Mouse (Mus musculus) brain, embryonic 18.5 days (tissue): ENCODE results near the gene Kctd11.

Source experiments
- DNase-seq: peaks from one replicate; pipeline ENCODE4 v3.0.0-alpha.2; 2012; ENCODE audit warnings: low read depth, low spot score

Gene Kctd11

DNA sequence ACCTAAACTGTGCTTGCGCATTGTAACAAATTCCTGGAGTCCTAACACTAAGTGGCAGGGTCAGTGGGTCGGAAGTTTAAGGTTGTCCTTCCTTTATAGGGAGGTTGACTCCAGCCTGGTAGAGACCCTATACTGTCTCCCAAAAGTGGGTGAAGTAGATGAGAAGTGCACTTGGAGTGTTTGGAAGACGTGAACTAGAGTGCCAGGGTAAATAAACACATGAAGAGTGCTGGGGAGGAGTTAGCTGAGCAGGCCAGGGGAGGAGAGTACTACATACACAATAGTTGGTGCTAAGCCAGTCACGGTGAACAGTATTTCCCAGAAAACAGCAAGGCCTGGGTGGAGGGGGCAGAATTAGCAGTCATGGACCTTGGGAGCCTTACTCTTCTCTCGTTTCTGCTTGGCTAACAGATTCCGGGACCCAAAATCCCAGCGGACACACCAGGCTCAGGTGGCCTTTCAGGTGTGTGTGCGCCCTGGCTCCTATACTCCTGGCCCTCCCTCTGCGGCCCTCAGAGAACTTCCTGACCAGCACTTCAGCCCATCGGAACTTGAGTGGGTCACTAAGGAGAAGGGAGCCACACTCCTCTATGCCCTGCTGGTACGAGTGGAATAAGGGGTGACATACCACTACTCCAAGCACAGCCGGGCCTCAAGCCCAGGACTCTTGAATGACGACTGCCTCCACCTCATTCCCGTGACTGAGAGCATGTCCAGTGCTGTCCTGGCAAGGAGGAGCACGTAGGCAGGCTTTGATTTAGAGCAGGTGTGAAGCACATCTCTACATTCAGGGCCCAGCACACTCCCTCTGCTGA, 31.7 kb upstream of the Kctd11 start:
- no peak for DNase-seq

DNA sequence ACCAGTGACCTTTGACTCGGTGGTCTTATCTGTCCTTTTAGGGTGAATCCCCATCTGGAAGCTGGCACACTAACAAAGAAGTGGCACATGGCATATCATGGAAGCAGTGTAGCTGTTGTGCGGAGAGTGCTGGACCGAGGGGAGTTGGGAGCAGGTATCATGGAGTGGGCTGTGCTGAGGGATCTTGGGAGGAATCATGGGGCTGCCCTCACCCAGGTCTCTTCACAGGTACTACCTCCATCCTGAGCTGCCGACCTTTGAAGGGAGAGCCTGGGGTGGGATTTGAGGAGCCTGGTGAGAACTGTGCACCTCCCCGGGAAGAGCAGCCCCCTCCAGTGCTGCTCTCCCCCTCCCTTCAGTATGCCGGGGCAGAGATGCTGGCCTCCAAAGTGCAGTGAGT, 30.5 kb upstream of the Kctd11 start:
- no peak for DNase-seq

DNA sequence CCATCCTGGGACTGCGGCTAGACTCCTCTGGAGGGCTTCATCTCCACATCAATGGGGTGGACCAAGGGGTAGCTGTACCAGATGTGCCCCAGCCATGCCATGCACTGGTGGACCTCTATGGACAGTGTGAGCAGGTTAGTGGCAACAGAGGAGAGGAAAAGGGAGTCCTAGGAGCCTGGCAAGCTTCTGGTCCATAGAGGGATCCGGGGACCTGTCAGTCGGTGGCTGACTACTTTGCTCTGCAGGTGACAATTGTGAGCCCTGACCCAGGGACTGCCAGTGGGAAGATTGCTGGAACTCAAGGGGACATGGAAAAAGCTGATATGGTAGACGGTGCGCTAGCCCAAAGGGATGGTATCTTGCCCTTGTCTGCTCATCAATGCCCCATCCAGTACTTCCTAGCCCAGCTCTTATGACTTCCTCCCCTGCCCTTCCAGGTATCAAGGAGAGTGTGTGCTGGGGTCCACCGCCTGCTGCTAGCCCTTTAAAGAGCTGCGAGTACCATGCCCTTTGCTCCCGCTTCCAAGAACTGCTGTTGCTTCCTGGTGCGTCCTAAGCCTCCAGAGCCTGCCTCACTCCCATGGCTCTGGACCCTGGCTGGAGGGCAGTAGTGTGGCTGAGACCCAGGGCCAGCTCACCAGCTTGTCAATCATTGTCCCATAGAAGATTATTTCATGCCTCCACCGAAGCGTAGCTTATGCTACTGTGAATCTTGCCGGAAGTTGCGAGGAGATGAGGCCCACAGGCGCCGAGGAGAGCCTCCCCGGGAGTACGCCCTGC, 29.8 kb upstream of the Kctd11 start:
- DNase-seq, result no peak

DNA sequence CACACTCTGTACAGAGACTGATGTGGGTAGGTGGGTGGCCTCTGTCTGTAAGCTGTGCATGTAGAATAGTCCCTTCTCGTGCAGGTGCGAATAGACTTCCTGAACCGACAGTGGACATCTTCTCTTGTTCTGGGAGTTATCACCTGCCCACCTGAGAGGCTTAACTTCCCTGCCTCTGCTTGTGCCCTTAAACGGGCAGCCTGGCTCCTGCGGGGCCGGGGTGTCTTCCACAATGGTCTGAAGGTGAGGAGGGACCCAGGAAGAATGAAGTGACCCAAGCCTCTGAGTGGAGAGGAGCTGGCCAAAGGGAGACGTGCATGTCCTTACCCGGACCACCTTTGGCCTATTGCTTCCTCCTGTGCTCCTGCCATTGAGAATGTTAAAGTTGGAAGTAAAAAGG, 29.0 kb upstream of the Kctd11 start:
- DNase-seq, result no peak

DNA sequence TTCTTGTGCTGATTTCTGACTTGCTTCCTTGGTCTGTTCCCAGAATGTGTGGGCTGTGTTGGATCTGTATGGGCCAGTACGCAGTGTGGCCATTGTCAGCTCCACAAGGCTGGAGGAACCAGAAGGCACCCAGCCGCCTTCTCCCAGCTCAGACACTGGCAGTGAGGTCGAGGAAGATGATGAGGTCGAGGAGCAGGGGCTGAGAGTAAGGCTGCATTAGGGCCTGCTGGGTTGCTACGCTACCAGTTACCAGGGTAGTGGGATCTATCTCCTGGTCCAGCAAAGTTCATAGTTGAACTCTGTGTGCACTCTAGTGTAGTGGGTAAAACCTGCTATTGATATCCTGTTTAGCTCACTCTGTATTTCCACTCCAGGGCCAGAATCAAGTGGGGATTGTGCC, 28.0 kb upstream of the Kctd11 start:
- no peak for DNase-seq

DNA sequence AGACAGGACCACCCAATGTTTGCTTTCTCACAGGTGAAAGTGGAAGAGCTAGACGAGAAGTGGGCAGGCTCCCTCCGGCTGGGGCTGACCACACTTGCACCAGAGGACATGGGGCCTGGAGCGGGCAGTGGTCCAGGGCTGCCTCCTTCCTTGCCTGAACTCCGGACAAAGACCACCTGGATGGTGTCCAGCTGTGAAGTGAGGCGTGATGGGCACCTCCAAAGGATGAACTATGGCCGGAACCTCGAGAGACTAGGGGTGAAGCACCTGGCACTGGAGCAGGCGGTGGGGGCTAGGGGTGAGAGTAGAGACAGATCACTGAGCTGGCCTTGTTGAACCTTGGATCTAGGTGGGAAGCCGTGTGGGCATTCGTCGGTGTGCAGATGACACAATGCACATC, 27.4 kb upstream of the Kctd11 start:
- no peak for DNase-seq

DNA sequence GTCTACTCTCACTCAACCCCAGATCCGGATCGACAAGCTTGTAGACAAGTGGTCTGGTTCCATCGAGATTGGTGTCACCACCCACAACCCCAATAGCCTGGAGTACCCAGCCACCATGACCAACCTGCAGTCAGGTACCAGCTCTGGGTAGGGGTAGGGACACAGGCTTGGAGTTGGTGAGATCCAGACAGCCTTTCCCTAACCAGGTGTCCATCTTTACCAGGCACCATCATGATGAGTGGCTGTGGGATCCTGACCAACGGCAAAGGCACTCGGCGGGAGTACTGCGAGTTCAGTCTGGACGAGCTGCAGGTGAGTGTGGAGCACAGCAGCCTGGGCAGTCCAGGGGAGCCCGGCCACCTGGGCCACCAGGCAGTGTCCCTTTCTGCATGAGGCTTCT, 23.1 kb upstream of the Kctd11 start:
- DNase-seq, result no peak

DNA sequence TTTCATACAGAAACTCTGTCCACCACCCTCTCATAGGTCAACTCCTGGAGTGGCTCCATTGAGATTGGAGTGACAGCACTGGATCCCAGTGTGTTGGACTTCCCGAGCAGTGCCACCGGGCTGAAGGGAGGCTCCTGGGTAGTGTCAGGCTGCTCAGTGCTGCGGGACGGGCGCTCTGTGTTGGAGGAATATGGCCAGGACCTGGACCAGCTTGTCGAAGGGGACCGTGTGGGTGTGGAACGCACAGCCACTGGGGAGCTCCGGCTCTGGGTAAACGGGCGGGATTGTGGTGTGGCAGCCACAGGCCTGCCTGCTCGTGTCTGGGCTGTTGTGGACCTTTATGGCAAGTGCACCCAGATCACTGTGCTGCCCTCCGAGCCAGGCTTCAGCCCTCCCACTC, 21.8 kb upstream of the Kctd11 start:
- DNase-seq, result no peak

DNA sequence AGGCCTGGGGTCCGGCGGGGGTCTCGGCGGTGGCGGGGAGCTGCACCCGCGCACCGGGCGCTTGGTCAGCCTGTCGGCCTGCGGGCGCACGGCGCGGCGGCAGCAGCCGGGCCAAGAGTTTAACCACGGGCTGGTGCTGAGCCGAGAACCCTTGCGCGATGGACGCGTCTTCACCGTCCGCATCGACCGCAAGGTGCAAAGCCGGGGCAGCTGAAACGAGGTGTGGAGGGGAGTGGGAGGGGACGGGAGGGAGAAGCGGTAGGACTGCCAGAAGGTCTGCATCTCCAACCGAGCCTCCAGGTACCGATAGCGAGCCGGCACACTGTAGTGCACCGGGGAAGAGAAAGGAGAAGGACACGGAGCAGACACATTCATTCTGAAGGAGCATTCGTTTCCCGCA, 20.8 kb upstream of the Kctd11 start:
- DNase-seq, result no peak

DNA sequence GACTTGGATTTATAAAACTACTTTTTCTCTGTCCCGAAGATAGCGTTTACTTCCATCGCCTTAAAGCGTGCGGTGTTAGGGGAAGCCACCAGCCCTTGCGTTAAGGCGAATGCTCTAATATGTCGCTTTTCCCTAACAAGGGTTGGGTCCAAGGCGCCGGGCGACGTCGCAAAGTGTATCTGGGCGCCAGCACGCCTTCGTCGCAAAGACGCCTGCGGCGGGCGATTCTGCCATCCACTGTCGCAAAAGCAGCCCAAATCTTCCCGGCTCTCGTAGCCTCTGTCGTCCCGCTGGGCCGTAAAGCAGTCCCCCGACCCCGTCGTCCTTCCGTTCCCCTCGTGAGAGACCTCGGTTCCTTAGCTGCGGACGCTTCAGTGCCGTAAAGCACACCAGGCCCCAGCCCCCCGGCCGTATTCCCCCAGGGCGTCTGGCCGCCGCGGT, 20.2 kb upstream of the Kctd11 start:
- DNase-seq, result peak; percentile 97

DNA sequence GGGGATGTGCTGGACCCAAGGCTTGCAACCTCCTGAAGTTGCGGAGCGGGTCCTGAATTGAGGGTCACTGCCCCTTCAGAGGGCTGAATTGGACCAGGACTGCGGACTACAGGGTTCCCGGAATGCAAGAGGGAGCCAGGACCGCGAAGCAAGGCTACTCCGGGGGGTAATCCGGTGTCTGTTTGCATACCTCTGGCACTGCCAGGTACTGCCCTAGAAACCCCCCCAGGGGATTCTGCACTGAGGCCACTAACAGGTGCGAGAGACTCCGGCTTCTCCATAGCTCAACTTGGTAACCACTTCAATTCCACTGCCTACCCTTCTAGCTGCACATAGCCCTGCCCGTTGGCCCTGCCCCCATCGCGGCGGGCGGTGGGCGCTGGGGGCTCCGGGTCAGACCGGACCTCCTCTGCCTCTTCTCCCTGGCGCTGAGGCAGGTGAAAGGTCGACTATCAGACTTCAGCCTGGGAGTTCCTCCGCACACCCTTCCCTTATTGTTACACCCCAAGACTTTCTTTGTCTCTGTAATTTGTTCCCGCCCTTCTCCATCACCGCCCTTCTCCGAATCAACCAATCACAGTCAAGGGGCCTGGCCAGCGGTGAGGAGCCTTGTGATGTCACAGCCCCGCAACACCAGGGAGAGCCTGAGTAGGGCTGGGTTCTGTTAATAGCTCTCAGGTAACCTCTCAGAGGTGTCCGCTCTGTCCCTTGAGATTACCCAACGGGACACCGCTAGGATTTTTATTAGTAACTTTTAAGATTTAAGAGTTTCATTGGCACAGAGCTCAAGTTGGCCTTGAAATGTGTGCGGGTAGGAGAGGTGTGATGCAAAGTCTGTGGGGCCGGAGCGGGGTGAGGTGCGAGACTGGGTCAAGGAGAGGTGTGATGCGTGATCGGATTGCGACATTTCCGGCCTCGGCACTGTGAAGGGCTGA, 19.5 kb upstream of the Kctd11 start, which contains the start of the genes 2810408A11Rik and Neurl4:
Gene 2810408A11Rik (minus strand): TSS at position 517 of the 935 bp plus-strand sequence.
Gene Neurl4 (plus strand): TSS at position 602 of the 935 bp plus-strand sequence.
- peak; percentile 92 for DNase-seq

DNA sequence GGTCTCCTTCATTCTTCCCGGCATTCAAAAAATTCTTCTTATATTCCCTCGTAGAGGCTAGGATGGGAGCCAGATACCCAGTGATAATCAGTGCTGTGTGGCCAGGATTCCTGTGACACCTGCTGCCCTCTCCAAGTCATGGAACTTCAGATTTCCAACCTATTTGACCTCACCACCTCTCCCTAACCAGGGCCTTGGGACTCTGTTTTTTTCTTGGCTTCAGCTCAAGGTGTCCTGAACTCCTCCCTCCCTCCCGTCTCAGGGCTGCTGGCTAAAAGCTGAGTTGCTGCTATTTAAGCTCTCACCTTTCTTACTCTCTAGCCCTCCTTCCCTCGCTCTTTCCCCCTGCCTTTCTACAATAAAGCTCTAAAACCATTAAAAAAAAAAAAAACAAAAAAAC, 18.7 kb upstream of the Kctd11 start:
- DNase-seq, result no peak

DNA sequence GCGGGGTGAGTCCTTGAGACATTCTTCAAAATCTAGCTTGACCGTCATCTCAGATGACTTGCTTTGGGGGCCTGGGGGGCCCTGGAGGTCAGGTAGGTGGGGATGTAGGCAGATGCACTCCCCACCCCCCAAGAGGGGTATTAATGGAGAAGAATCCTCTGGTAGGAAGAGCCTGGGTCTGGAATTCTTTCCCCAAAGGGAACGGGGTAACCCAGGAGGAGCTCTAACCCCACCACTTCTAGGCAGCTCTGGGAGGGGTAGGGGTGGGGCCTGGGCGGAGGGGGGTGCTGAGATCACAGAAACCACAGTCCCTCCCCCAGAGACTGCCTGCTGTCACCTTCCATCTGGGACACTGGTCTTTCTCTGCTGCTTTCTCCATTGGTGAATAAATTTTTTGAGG, 14.1 kb upstream of the Kctd11 start, which contains the start of gene Acap1:
Gene Acap1 (minus strand): TSS at position 249 of the 400 bp plus-strand sequence.
- no peak for DNase-seq

DNA sequence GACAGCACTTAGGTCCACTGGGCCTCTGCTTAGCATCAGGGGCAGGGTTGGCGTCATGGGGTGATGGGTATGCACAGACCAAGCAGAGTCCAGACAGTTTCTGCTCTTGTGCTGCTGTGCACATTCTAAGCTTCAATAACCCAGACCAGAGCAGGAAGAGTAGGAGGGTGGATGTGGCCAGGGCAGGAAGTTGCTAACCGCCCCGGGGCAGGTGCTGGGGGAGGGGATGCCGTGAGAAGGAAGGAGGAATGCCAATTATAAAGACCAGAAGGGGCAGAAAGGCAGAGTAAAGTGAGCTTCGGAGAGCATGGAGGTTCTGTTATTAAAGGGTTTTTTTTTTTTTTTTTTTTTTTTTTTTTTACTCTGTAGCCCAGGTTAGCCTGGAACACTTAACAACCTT, 13.5 kb upstream of the Kctd11 start:
- DNase-seq, result no peak

DNA sequence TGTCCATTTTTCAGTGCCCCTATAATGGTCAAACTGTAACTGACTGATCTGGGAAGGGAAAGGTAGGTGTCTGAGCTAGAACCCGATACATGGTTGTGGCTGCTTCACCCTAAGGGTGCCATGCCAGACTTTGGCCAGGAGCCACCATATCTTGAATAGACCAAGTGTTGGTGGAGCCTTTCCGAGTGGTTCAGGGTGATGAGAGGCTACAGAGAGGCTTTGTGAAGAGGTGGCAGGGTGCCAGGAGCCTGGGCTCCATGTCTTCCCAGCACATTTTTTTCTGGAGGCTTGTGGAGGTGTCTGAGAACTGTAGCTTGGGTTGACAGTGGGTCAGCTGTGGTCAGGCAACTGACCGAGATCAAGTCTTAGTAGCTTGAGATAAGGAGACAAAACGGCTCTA, 10.3 kb upstream of the Kctd11 start:
- no peak for DNase-seq

DNA sequence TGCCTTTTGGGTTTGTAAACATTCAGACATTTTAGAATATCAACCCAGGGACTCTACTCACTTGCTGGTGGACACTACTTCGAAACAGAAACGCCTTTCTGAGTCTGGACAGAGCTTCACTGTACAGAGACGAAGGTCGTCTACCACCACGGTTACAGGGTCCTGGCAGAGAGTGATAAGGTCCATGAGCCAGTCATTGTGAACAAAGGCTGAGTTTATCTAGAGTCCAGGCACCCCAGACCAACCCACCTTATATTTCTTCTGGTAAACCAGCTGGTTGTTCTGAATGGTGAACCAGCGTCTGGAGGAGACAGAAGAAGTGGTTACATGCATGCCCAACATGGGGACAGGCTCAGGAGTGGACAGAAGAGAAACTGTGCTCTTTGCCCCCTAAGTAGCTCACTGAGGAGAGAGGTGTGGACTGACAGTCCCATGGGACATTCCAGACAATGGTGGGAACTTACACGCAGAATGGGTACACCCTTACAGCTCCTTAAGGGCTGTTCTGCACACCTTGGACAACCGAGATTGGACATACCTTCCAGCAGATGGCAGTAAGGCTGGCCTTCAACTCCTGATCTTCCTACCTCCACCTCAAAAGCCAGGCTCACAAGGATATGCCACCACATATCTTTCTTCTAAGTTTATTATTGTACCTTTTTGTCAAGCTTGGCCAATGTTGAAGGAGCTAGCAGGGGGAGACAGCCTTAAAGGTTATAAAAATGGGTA, 5.9 kb upstream of the Kctd11 start:
- DNase-seq, result no peak

DNA sequence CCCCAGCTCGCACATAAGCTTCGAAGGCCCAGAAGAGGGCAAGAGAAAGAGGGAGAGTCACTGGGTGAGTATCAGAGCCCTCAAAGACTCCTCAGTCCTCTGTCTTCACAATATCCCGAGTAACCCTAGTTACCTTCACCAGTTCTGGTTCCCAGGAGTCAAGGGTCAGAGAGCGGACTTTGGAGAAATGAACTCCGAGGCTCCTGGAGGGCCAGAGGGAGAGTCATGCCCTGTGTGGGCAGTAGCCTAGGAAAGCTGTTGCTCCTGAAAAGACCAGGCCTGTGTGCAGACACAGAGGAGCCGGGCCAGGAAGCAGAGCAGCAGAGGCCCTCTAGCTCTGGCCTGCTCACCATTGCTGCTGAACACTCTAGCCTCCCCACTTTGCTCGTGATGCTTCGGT, 3.5 kb upstream of the Kctd11 start:
- DNase-seq, result no peak

DNA sequence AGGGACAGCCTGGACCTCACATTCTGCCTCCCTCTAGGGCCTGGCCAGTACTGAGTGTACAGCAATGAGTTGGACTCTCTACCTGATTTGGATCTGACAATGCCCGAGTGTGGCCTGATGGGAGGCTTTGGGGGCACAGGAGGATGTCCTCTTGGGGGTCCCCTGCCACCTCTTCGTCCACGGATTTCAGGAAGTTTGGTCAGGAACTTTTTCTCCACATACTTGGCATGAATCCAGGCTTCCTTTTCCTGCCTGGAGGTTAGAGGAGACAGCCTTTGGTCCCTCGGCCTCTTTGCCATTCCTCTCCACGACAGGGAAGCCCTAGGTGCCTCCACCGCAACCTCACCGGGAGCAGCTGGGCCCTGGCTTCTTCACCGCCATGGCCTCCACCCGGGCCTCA, 3.0 kb upstream of the Kctd11 start:
- DNase-seq, result no peak

DNA sequence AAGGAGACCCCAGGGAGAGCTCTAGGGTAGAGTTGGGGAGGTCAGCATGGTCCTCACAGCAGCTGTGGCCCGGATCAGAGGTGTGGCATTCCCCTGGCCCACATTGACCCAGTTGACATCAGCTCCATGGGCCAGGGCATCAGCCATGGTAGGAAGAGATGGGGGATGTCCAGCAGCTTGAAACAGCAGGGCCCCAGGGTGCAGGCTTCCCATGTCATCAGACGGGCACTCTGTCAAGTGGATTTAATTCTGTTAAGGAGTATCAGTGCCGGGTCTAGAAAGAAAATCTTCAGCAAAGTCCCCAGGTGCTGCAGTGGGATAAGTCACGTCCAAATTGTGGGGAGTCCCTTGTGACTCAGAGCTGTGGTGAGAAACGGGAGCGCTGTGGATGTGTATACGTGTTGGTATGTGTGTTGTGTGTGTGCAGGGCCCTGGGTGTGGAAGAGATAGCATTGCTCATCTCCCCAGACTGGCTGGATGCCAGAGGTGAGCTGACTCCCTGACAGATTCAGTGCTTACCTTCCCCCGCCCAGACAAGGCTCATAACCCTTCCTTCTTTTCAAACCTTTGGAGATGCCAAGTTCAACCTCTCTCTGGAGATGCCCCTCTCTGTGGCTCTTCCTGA, 2.4 kb upstream of the Kctd11 start:
- DNase-seq, result no peak

DNA sequence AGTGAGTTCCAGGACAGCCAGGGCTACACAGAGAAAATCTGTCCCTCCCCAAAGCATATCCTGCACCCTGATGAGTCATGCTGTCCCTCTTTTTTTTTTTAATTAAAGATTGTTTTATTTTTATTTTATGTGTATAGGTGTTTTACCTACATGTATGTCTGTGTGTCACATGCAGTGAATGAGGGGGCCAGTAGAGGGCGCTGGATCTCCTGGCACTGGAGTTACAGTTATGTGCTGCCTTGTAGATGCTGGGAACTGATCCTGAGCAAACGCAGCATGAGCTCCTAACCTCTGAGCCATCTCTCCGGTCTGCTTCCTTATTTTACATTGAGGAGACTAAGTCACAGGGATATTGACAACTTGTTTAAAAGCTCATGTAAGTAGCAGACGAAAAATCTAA, 1.9 kb upstream of the Kctd11 start:
- DNase-seq, result no peak
